Mouse (Mus musculus) spleen, adult 2 months (tissue): ENCODE results near the gene Lipt2.

ENCODE experiments used
- CTCF ChIP-seq: fragments of 200-500 bp; IDR thresholded peaks from 2 replicates; pipeline ENCODE4 v1.5.1; 2011; ENCODE audit warnings: mild to moderate bottlenecking, inconsistent platforms; ENCODE audit not compliant: insufficient read depth, insufficient read length, insufficient replicate concordance; ENCODE audit errors: extremely low read depth
- POLR2A ChIP-seq: fragments of 200-500 bp; IDR thresholded peaks from 2 replicates; pipeline ENCODE4 v1.6.1; 2011; ENCODE audit warnings: low read depth, low read length, inconsistent platforms

- no peak for TF ChIP-seq CTCF
- TF ChIP-seq POLR2A = no peak; the same call in 1 of the 2 replicates
Observed at GRCm38 (mm10) chr7:100120791-100121261, 38.3 kb upstream of the Lipt2 start.
